Mouse (Mus musculus) heart, postnatal 0 days (tissue): ENCODE measurements at regions not wholly inside any gene's neighbourhood (a gene's known extent, or its start where the extent isn't known, plus 50 kb on each side); places are given as distances from the start of the nearest gene placed in this dataset.

ENCODE experiments used
- CTCF ChIP-seq: IDR thresholded peaks from 2 replicates; pipeline ENCODE4 v1.5.1; 2016; ENCODE audit warnings: antibody characterized with exemption, control low read depth, low read depth
- EP300 ChIP-seq: IDR thresholded peaks from 2 replicates; pipeline ENCODE4 v1.6.1; 2016; ENCODE audit warnings: antibody characterized with exemption, low read depth

DNA sequence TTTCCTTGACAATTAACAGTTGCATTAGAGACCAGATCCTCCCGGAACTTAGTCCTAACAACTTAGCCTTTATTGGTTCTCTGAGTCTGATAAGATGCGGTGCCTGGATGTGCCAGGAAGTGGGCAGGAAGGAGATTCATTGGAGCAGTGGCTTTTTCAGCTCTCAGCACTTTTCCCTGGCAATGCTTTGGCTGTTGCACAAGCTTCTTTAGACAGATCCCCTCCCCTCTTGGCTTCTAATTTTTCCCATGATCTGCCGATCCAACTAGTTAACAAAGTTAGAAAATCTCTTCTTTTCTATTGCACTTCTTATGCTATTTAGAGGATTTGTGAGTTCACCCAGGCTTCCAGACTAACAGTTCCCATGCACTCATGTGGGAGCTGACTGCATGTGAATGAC is 211.1 kb upstream of the Xrcc4 start:
- no peak for TF ChIP-seq CTCF
- no peak for TF ChIP-seq EP300
